Mouse (Mus musculus) thymus, postnatal 0 days (tissue): ENCODE results near the gene Gjc1. TPM values are rescaled to one million over a fixed set of nuclear protein-coding genes. Genes with fewer than 3 reads are reported as not detected.

Source experiments
- DNase-seq: peaks from one replicate; pipeline ENCODE4 v3.0.0-alpha.2; 2015; ENCODE audit warnings: low spot score
- polyA plus RNA-seq: library from polyadenylated mRNA; unstranded; fragments of >200 nt; fragmentation: Nextera tagmentation; extraction: Ambion mirVana; gene quantifications from 2 replicates; pipeline ENCODE4 v1.2.1, GENCODE M21; 2015

Gjc1 gene
- 4.8 TPM in 2 replicates for polyA plus RNA-seq

GRCm38 (mm10) chr11:102819021-102819782 lies at the start of gene Gjc1:
Gjc1 (minus strand) TSS chr11:102819700.
- DNase-seq, result peak; percentile 15

GRCm38 (mm10) chr11:102864272-102864671 lies 44.8 kb upstream of the Gjc1 start:
- peak; percentile 67 for DNase-seq

GRCm38 (mm10) chr11:102859933-102860332 lies 40.4 kb upstream of the Gjc1 start:
- DNase-seq, result no peak

- DNase-seq, result no peak
These were observed 39.5 kb upstream of the Gjc1 start for GRCm38 (mm10) chr11:102858951-102859350.

- DNase-seq, result no peak
These were observed 36.4 kb upstream of the Gjc1 start for GRCm38 (mm10) chr11:102855941-102856340.

GRCm38 (mm10) chr11:102853760-102854159 lies 34.3 kb upstream of the Gjc1 start:
- DNase-seq, result peak; percentile 14

- DNase-seq, result peak; percentile 38
These were observed 32.4 kb upstream of the Gjc1 start for GRCm38 (mm10) chr11:102851883-102852282.

- DNase-seq, result no peak
These were observed 26.4 kb upstream of the Gjc1 start for GRCm38 (mm10) chr11:102845926-102846325.

GRCm38 (mm10) chr11:102838616-102839150 lies 19.2 kb upstream of the Gjc1 start:
- DNase-seq, result no peak

GRCm38 (mm10) chr11:102838126-102838525 lies 18.6 kb upstream of the Gjc1 start:
- no peak for DNase-seq

- no peak for DNase-seq
These were observed 17.9 kb upstream of the Gjc1 start for GRCm38 (mm10) chr11:102837385-102837784.

- DNase-seq, result no peak
These were observed 16.6 kb upstream of the Gjc1 start for GRCm38 (mm10) chr11:102836146-102836545.

GRCm38 (mm10) chr11:102835549-102835948 lies 16.0 kb upstream of the Gjc1 start, which contains the start of gene Higd1b:
Higd1b (plus strand) TSS chr11:102835849.
- DNase-seq, result no peak

GRCm38 (mm10) chr11:102834219-102834618 lies 14.7 kb upstream of the Gjc1 start:
- no peak for DNase-seq

GRCm38 (mm10) chr11:102832700-102833297 lies 13.3 kb upstream of the Gjc1 start:
- DNase-seq, result no peak

GRCm38 (mm10) chr11:102830276-102830675 lies 10.8 kb upstream of the Gjc1 start:
- DNase-seq, result no peak

- no peak for DNase-seq
These were observed 7.6 kb upstream of the Gjc1 start for GRCm38 (mm10) chr11:102827097-102827496.

GRCm38 (mm10) chr11:102826476-102826875 lies 7.0 kb upstream of the Gjc1 start:
- no peak for DNase-seq

GRCm38 (mm10) chr11:102821231-102821630 lies 1.7 kb upstream of the Gjc1 start:
- peak; percentile 10 for DNase-seq

GRCm38 (mm10) chr11:102820432-102820831 lies 932 bp upstream of the Gjc1 start:
- peak; percentile 3 for DNase-seq

GRCm38 (mm10) chr11:102819783-102820385 lies 384 bp upstream of the Gjc1 start:
- no peak for DNase-seq
